Mouse (Mus musculus): ENCODE measurements around the gene Tgfb1.

DNA sequence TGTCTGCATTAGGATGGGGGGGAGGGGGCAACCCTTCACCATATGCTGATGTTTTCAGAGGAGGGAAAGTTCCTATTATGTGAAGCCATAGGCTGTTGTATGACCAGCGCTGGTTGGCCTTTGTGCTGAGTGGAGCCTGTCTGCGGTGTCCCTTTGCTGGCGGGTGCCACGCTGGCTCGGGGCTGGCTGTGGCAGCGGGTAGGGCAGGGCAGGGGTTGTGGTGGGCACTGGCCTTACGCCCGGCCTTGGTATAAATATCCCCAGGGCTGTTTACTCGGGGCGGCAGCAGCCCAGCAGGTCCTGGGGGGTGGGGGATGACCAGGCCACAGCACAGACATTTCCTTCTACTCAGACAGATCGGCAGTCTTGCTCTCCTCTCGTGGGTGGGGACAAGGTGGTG lies 23.2 kb downstream of the Tgfb1 start:
- TF ChIP-seq CTCF (IDR thresholded peaks at IDR 0.05; ENCODE audit: low read depth, low read length) = no peak
- no peak for TF ChIP-seq POLR2A (IDR thresholded peaks at IDR 0.05; ENCODE audit: extremely low read depth, insufficient read depth, low read length)

All from liver, adult 2 months (tissue).